Mouse (Mus musculus): ENCODE results near the gene Lrrc27. TPM values are rescaled to one million over a fixed set of nuclear protein-coding genes. Genes with fewer than 3 reads are reported as not detected.

Gene Lrrc27
- polyA plus RNA-seq, 1 experiment from 2014 or later, result 3.8 TPM

- H3K27me3 ChIP-seq (replicated peaks; ENCODE audit: control insufficient read depth, insufficient read depth, low read length), result no peaks in the 10 kb centered on the region
- WGBS, result 82% methylated on average over 7 of the region's 7 CpGs
- ATAC-seq, result no peak
- no peaks in the 10 kb centered on the region for H3K9me3 ChIP-seq (ENCODE audit: control insufficient read depth, low read length)
- no peak overlapping the region for H3K27ac ChIP-seq (ENCODE audit: low read depth, low read length)
- peaks cover 9% of the 10 kb centered on the region for H3K4me1 ChIP-seq (ENCODE audit: control insufficient read depth, insufficient read depth, low read depth, low read length)
- H3K36me3 ChIP-seq (ENCODE audit: control insufficient read depth, insufficient read depth, low read length), result no peaks in the 10 kb centered on the region
- no peak overlapping the region for H3K4me3 ChIP-seq (ENCODE audit: low read length)
- H3K9ac ChIP-seq (ENCODE audit: low read depth, low read length), result no peak overlapping the region
- no peak overlapping the region for H3K4me2 ChIP-seq (ENCODE audit: low read length)
Measured at GRCm38 (mm10) chr7:139217046-139217445, 4.3 kb downstream of the Lrrc27 start.

DNA sequence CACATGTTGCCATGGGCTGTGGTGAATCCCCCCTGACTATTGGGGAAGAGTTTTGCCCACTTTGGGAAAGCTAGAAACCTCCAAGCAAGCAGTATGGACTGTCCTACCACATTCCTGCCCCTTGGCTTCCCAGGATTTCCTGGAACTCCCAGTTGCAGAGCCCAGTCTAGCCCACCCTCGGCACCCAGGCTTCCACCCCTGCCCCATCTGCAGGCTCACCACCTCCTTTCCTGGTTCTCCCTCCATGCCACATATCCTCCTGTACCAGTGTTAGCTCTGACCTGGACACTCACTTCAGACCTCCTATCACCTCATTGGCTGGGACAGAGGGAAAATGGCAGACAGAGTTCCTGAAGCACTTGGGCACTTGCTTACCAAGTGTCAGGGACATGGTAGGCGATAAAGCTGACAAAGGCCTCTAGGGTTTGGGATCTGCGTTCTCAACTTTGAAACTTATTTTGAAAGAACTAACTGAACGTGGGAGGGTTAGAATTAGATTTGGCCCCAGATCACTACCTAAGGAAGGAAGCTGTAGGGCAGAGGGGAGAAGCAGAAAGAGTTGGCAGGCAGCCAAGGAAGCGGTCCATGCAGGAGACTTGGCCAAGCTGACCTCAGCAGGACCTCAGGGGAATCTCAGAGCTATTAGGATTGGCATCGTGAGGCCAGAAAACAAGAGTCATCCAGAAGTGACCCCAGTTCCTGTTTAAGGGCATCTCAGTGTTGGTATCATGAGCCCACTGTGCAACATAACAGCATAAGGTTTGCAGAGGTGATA, 6.0 kb downstream of the Lrrc27 start:
- ATAC-seq, result no peak
- no peaks in the 10 kb centered on the region for H3K27me3 ChIP-seq (replicated peaks; ENCODE audit: control insufficient read depth, insufficient read depth, low read length)
- H3K27ac ChIP-seq (ENCODE audit: low read depth, low read length), result no peak overlapping the region
- no peak overlapping the region for H3K4me2 ChIP-seq (ENCODE audit: low read length)
- H3K9me3 ChIP-seq (ENCODE audit: control insufficient read depth, low read length), result no peaks in the 10 kb centered on the region
- H3K4me1 ChIP-seq (ENCODE audit: control insufficient read depth, insufficient read depth, low read depth, low read length), result no peaks in the 10 kb centered on the region
- no peak overlapping the region for H3K4me3 ChIP-seq (ENCODE audit: low read length)
- H3K9ac ChIP-seq (ENCODE audit: low read depth, low read length), result no peak overlapping the region
- 67% methylated on average over 6 of the region's 6 CpGs for WGBS
- no peaks in the 10 kb centered on the region for H3K36me3 ChIP-seq (ENCODE audit: control insufficient read depth, insufficient read depth, low read length)

- ATAC-seq, result no peak
- H3K27ac ChIP-seq (ENCODE audit: low read depth, low read length), result no peak overlapping the region
- H3K9me3 ChIP-seq (ENCODE audit: control insufficient read depth, low read length), result no peaks in the 10 kb centered on the region
- no peak overlapping the region for H3K4me3 ChIP-seq (ENCODE audit: low read length)
- H3K27me3 ChIP-seq (replicated peaks; ENCODE audit: control insufficient read depth, insufficient read depth, low read length), result no peaks in the 10 kb centered on the region
- H3K4me2 ChIP-seq (ENCODE audit: low read length), result no peak overlapping the region
- no peaks in the 10 kb centered on the region for H3K4me1 ChIP-seq (ENCODE audit: control insufficient read depth, insufficient read depth, low read depth, low read length)
- no peak overlapping the region for H3K9ac ChIP-seq (ENCODE audit: low read depth, low read length)
- WGBS, result 87% methylated on average over 5 of the region's 5 CpGs
- no peaks in the 10 kb centered on the region for H3K36me3 ChIP-seq (ENCODE audit: control insufficient read depth, insufficient read depth, low read length)
Measured at GRCm38 (mm10) chr7:139219486-139219885, 6.7 kb downstream of the Lrrc27 start.

DNA sequence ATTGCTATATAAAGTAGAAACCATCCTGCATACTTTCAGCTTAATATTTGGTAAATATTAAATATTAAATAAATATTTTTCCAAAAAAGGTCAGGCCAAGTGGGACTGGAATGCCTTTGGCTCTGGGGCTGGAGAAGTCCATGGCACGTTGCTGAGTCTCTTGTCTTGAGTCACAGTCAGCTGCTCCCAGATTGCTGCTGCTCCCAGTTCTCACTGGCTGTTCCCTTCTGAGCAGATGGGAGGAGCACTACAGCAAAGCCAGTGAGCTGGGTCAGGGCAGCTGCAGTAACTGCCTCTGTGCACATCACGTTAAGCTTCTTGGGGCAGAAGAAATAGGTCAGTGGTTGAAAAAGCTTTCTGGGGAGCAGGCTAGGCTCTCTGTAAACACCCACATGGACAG, 7.5 kb downstream of the Lrrc27 start:
- Histone ChIP-seq H3K4me2 (ENCODE audit: low read length) (no peak overlapping the region), H3K36me3 (ENCODE audit: control insufficient read depth, insufficient read depth, low read length) (no peaks in the 10 kb centered on the region), H3K27ac (ENCODE audit: low read depth, low read length) (no peak overlapping the region), H3K9ac (ENCODE audit: low read depth, low read length) (no peak overlapping the region), H3K4me3 (ENCODE audit: low read length) (no peak overlapping the region), H3K9me3 (ENCODE audit: control insufficient read depth, low read length) (no peaks in the 10 kb centered on the region), H3K27me3 (replicated peaks; ENCODE audit: control insufficient read depth, insufficient read depth, low read length) (no peaks in the 10 kb centered on the region), H3K4me1 (ENCODE audit: control insufficient read depth, insufficient read depth, low read depth, low read length) (no peaks in the 10 kb centered on the region)
- 35% methylated on average over 2 of the region's 2 CpGs for WGBS
- ATAC-seq, result no peak

- WGBS, result 80% methylated on average over 5 of the region's 5 CpGs
- Histone ChIP-seq H3K4me2 (ENCODE audit: low read length) (no peak overlapping the region), H3K36me3 (ENCODE audit: control insufficient read depth, insufficient read depth, low read length) (no peaks in the 10 kb centered on the region), H3K9ac (ENCODE audit: low read depth, low read length) (no peak overlapping the region), H3K27me3 (replicated peaks; ENCODE audit: control insufficient read depth, insufficient read depth, low read length) (no peaks in the 10 kb centered on the region), H3K27ac (ENCODE audit: low read depth, low read length) (no peak overlapping the region), H3K9me3 (ENCODE audit: control insufficient read depth, low read length) (no peaks in the 10 kb centered on the region), H3K4me1 (ENCODE audit: control insufficient read depth, insufficient read depth, low read depth, low read length) (no peaks in the 10 kb centered on the region), H3K4me3 (ENCODE audit: low read length) (no peak overlapping the region)
- ATAC-seq, result no peak
Measured at GRCm38 (mm10) chr7:139221072-139221471, 8.3 kb downstream of the Lrrc27 start.

GRCm38 (mm10) chr7:139221856-139222255, 9.1 kb downstream of the Lrrc27 start:
- no peak for ATAC-seq
- Histone ChIP-seq H3K27me3 (replicated peaks; ENCODE audit: control insufficient read depth, insufficient read depth, low read length) (no peaks in the 10 kb centered on the region), H3K27ac (ENCODE audit: low read depth, low read length) (no peak overlapping the region), H3K9me3 (ENCODE audit: control insufficient read depth, low read length) (no peaks in the 10 kb centered on the region), H3K4me3 (ENCODE audit: low read length) (no peak overlapping the region), H3K4me1 (ENCODE audit: control insufficient read depth, insufficient read depth, low read depth, low read length) (no peaks in the 10 kb centered on the region), H3K36me3 (ENCODE audit: control insufficient read depth, insufficient read depth, low read length) (no peaks in the 10 kb centered on the region), H3K4me2 (ENCODE audit: low read length) (no peak overlapping the region), H3K9ac (ENCODE audit: low read depth, low read length) (no peak overlapping the region)
- WGBS, result 63% methylated on average over 2 of the region's 2 CpGs

DNA sequence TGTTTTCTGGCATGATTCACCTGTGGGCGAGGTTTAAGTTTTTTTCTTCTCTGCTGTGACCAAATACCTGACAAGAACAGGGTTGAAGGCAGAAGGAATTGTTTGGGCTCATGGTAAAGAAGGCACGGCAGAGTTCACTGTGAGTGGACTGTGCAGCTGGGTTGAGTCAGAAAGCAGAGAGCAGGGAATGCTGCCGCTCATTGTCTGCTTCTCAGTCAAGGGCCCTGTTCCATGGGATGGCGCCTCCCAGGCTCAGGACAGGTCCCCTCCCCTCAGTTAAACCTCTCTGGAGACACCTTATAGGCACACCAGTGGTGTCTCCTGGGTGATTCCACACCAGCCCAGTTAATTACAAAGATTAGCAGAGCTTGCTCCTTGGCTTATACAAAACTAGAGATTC, 9.6 kb downstream of the Lrrc27 start:
- H3K4me1 ChIP-seq (ENCODE audit: control insufficient read depth, insufficient read depth, low read depth, low read length), result no peaks in the 10 kb centered on the region
- no peak overlapping the region for H3K4me3 ChIP-seq (ENCODE audit: low read length)
- H3K9ac ChIP-seq (ENCODE audit: low read depth, low read length), result no peak overlapping the region
- no peak overlapping the region for H3K4me2 ChIP-seq (ENCODE audit: low read length)
- H3K9me3 ChIP-seq (ENCODE audit: control insufficient read depth, low read length), result no peaks in the 10 kb centered on the region
- no peak overlapping the region for H3K27ac ChIP-seq (ENCODE audit: low read depth, low read length)
- no peak for ATAC-seq
- no peaks in the 10 kb centered on the region for H3K36me3 ChIP-seq (ENCODE audit: control insufficient read depth, insufficient read depth, low read length)
- 77% methylated on average over 4 of the region's 4 CpGs for WGBS
- no peaks in the 10 kb centered on the region for H3K27me3 ChIP-seq (replicated peaks; ENCODE audit: control insufficient read depth, insufficient read depth, low read length)

DNA sequence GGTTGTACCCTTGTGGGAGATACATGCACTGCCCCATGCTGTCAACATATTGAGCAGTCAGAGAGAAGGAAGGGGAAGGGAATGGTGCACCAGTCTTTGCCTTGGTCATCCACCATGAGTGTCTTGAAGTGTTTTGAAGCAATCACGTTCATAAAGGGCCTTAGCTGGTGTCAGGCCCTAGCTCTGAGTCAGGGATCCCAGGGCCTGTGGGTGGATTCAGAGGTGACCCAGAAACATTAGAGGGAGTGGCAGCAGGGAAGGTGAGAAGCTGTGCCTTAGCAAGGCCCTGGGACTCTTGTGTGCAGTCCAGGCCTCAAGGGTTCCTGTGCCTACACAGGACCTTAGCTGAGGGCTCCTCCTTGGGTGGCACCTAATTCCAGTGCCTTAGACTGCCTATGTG, 11.3 kb downstream of the Lrrc27 start:
- Histone ChIP-seq H3K4me1 (ENCODE audit: control insufficient read depth, insufficient read depth, low read depth, low read length) (no peaks in the 10 kb centered on the region), H3K27ac (ENCODE audit: low read depth, low read length) (no peak overlapping the region), H3K4me3 (ENCODE audit: low read length) (no peak overlapping the region), H3K27me3 (replicated peaks; ENCODE audit: control insufficient read depth, insufficient read depth, low read length) (no peaks in the 10 kb centered on the region), H3K36me3 (ENCODE audit: control insufficient read depth, insufficient read depth, low read length) (no peaks in the 10 kb centered on the region), H3K9ac (ENCODE audit: low read depth, low read length) (no peak overlapping the region), H3K9me3 (ENCODE audit: control insufficient read depth, low read length) (no peaks in the 10 kb centered on the region), H3K4me2 (ENCODE audit: low read length) (no peak overlapping the region)
- 94% methylated on average over 1 of the region's 1 CpGs for WGBS
- no peak for ATAC-seq

DNA sequence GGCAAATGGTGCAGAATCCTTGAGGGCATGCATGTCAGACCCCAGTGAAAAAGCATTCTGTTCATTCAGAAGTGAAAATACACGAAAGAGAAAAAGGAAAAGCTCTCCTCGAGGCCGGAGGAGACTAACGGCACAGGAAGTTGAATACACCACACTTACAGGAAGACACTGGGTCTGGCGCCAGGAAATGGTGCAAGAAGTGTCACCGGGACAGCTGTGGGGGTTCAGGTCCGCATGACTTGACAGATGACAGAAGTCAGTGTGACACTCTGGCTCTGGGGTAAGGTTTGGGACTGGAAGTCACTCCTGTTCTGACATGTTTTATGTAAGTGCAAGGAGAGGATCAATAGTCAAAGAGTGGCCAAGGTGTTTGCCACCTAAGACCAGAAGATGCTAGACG, 11.9 kb downstream of the Lrrc27 start:
- 80% methylated on average over 8 of the region's 8 CpGs for WGBS
- Histone ChIP-seq H3K27me3 (replicated peaks; ENCODE audit: control insufficient read depth, insufficient read depth, low read length) (no peaks in the 10 kb centered on the region; the same call in 1 of the 2 replicates), H3K9ac (ENCODE audit: low read depth, low read length) (no peak overlapping the region), H3K4me2 (ENCODE audit: low read length) (no peak overlapping the region), H3K4me3 (ENCODE audit: low read length) (no peak overlapping the region), H3K27ac (ENCODE audit: low read depth, low read length) (no peak overlapping the region), H3K36me3 (ENCODE audit: control insufficient read depth, insufficient read depth, low read length) (no peaks in the 10 kb centered on the region), H3K9me3 (ENCODE audit: control insufficient read depth, low read length) (no peaks in the 10 kb centered on the region), H3K4me1 (ENCODE audit: control insufficient read depth, insufficient read depth, low read depth, low read length) (no peaks in the 10 kb centered on the region)
- no peak for ATAC-seq
